Mouse (Mus musculus): ENCODE data around the gene Svs3b. TPM values are rescaled to one million over a fixed set of nuclear protein-coding genes. Genes with fewer than 3 reads are reported as not detected.
"Not testable (repeated sequence)": the region's sequence is repeated elsewhere in the genome, so short reads cannot be mapped to it uniquely, and the experiment has no call there.

Svs3b gene
- not detected for total RNA-seq (2021)
- long read RNA-seq, experiment 1, result 0 reads
- long read RNA-seq, experiment 2, result 0 reads

DNA sequence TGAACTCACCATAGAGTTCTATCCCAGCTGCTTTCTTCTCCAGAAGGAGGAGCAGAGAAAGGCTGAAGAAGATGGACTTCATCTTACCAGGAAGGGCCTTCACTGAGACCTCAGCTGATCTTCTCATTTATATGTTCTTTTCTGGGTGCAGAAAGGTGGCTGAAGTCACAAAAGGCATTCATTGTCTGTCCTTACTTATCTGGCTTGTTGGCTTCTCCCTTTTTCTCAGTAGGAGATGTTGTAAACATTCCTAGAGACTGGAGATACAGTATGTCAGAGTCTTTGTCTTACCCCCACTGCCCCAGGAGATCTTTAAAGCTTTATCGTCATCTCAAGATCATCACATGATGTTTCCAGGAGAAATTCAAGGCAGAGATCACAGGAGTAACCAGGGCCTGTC, at the start of gene Svs3b:
Gene Svs3b (minus strand): TSS at position 101 of the 400 bp plus-strand sequence.
- intact Hi-C loops (cut with DNase I); DNase-seq: not testable (repeated sequence)

DNA sequence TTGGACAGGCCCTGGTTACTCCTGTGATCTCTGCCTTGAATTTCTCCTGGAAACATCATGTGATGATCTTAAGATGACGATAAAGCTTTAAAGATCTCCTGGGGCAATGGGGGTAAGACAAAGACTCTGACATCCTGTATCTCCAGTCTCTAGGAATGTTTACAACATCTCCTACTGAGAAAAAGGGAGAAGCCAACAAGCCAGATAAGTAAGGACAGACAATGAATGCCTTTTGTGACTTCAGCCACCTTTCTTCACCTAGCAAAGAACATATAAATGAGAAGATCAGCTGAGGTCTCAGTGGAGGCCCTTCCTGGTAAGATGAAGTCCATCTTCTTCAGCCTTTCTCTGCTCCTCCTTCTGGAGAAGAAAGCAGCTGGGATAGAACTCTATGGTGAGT, 32.5 kb upstream of the Svs3b start, which contains the start of gene Svs3a:
Gene Svs3a (plus strand): TSS at position 301 of the 400 bp plus-strand sequence.
- intact Hi-C loops (cut with DNase I); DNase-seq: not testable (repeated sequence)

DNA sequence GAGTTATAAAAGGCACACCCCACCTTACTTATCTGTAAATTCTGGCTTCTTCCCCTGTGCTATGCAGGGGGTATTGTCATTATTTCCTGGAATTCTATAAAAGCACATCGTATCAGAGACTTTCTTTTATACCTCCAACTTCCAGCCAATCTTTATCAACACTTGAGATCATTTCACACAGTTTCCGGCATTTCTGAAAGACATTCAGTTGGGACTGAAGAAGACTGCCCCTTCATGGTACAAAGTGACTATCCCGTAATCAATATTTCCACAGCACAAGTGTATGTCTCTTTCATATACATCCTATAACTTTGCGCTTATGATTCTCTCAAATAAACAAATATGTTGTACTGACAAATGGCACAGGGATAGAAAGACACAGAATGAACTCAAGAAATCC, 21.9 kb upstream of the Svs3b start, which contains the start of gene Svs4:
Gene Svs4 (minus strand): TSS at position 101 of the 400 bp plus-strand sequence.
- no peak for DNase-seq
- intact Hi-C loops (cut with DNase I), result no loop called here

DNA sequence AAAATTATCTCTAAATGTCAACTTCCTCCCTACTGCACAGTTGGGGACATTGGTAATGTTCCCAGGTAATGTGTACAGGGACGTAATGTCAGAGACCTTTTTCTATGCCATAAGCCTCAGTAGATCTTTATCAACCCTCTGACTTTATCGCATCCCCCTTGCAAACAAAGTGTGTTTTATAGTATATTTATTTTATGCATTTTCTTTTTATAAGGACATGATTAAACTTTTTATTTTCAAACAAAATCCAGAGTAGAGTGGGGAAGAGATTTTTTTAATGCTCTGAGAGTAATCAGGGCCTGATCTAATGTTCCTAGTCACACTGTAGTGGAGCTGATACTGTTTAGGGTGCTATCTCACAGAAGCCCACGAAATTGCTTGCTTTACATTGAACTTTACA, 18.1 kb downstream of the Svs3b start, which contains the start of gene Svs2:
Gene Svs2 (minus strand): TSS at position 101 of the 400 bp plus-strand sequence.
- DNase-seq, result no peak

DNA sequence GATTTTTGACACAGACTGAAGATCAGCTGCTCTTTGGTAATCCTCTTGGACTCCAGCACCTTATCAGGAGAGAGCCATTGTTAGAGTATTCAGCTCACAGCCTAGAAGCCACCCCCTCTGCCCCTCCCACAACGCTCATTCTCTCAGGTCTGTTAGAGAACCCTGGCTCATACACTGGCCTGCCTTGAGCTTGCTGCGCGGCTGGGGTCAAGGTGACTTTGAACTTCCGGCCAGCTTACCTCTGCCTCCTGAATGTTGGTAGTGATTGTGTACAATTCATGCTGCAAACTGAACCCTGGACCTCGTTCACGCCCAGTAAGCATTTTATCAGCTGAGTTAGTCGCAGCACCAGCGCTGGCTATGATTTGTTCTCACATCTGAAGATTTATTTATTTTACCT, 23.8 kb downstream of the Svs3b start:
- no peak for DNase-seq
- intact Hi-C loops (cut with DNase I), result no loop called here

More for the DNA sequence above, 18.1 kb downstream of the Svs3b start, which contains the start of gene Svs2:
- intact Hi-C loops (cut with DNase I), result no loop called here

DNA sequence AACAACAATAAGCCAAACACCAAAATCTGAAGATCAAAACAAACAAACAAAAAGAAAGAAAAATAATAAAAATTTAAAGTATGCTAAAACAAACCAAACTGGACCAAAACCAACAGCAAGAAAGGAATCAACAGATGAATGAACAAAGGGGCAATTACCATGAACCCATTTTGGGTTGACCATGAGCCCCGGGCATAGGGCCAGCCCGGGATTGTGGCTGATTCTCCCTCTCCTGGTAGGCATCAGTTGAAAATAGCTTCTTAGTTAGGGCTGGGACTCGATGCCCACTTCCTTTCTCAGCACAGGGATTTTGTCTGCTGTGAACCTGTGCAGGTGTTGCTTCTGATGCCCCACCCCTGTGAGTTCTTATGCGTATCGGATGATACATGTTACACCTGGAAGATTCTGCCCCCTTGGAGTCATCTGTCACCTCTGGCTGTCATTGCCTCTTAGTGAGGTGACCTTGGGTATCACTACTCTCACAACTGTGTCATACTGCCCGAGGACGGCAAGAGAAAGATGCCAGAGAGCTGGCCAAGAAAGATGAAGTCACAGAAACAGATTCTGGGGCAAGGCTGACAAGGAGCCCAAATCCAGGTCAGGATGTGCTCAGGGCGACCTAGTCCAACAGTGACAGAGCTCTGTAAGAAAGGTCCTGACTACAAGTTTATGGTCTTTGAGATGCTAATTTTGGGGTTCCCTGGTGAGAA, 27.9 kb downstream of the Svs3b start:
- no peak for DNase-seq
- intact Hi-C loops (cut with DNase I), result no loop called here

DNA sequence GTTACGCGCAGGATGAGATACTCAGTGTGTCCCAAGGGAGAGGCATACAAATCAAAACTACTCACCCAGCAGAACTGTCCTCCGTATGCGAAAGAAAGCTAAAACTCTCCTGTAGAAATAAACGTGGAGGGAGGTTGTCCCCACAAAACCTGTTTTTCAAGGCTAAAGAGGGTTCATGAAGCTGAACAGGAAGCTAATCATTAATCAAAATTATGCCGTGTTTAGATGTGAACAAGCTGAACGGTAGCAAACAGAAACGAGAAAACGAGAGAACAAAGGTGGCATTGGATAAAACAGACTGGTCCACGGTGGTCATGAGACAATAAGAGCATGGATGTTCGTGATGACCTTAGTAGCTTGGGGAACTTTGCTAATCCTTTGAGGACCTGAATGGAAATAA, 34.9 kb downstream of the Svs3b start, which contains the start of gene Wfdc15b:
Gene Wfdc15b (minus strand): TSS at position 139 of the 400 bp plus-strand sequence.
- no peak for DNase-seq
- intact Hi-C loops (cut with DNase I), result no loop called here

DNA sequence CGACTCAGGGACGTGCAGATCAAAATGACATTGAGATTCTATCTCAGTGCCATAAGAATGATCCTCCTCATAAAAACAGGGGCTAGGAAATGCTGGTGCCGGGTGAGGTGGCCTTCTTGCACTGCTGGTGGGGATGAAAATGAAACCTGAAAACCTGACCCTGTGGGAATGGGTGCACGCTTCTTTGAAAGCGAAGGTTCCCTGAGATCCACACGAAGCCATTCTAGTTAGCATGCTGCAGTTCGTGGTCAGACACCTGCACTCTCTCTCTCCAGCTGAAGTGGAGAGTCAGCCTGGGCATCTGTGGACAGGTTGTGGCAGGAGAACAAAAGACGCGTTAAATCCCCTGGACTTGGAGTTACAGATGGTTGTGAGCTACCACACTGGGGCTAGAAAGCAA, 37.1 kb downstream of the Svs3b start:
- no peak for DNase-seq
- intact Hi-C loops (cut with DNase I), result no loop called here

DNA sequence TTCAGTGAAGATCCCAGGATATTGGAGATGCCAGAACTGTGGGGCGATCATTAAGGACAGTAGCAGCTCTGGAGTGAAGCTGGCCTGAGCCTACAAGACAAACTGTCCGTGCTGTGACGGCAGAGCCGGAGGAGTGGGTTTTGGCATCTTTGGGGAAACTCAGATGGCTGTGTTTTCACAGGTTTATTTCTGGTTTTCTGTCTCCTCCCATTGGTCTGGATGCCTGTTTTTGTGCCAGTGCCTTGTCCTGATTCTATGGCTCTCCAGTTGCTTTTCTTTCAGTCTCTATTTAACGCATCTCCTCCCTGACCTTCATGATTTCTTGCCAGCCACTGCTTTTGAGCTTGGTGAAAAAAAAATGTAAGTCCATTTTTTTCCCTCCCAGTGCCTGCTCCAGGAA, 43.7 kb downstream of the Svs3b start:
- DNase-seq, result no peak
- intact Hi-C loops (cut with DNase I), result no loop called here

DNA sequence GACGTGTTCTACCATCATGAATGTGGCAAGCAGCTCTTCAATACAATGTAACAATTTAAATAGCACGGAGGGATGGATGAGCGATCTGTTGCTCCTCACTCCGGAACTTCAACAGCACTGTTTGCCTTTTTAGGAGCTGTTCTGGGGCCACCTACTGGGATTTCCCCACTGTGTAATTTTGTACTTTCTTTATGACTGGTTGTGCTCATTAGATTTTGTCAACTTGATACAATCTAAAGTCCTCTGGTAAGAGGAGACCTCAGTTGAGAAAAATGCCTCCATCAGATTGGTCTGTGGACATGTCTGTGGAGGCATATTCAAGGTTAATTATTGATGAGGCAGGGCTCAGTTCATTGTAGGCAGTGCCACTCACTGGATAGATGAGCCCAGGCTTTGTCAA, 45.5 kb downstream of the Svs3b start:
- intact Hi-C loops (cut with DNase I), result no loop called here

DNA sequence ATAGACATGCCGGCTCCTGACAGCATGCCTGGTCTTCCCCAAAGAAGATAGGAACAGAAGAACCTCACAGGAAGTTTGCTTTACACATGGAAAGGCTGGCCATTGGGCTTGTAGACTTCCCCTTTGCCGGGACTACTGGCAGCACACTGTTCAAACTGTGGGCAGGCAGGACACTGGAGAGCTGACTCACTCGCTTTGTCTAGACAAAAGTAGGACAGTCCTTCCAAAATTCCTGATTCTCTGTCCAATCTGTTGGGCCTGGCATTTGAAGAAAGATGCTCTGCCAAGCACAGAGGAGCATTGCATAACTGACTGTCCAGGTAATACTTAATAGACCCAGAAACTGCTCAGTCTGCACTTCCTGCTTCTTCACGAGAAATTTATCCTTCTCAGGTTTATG, 49.8 kb downstream of the Svs3b start:
- intact Hi-C loops (cut with DNase I), result no loop called here
- no peak for DNase-seq

More for the DNA sequence above, 45.5 kb downstream of the Svs3b start:
- no peak for DNase-seq

DNA sequence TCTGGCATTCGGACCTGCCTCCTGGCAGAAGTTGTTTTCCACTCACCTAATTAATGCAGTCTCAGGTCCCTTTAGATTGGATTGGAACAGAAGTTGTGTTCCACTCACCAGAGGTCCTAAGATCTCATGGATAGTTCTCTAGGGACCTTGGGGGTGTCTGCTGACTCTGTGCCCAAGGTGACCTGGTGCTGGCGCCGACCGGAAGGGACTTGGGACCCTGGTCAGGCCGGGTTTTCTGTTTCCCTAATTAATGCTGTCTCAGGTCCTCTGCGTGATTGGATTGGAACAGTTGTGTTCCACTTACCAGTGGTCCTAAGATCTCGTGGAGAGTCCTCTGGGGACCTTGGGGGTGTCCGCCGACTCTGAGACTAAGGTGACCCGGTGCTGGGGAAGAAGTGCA, 50.4 kb downstream of the Svs3b start:
- DNase-seq; intact Hi-C loops (cut with DNase I): not testable (repeated sequence)

Other genes with a start within 250 kb of the Svs3b start
- under 1 TPM; 0.79 to 0.83 TPM for gene Pabpc1l, start 231.2 kb downstream of the Svs3b start, total RNA-seq (2021)
- 10 to 100 TPM; 17.0 to 20.4 TPM for gene Stk4, start 186.3 kb downstream of the Svs3b start, total RNA-seq (2021)
- 10 to 100 TPM; 19.3 to 19.9 TPM for gene Tomm34, start 185.5 kb downstream of the Svs3b start, total RNA-seq (2021)
- gene Kcns1, start 85.5 kb downstream of the Svs3b start, total RNA-seq (2021), result not detected
- gene Wfdc5, start 73.9 kb downstream of the Svs3b start, total RNA-seq (2021), result not detected
- gene Wfdc12, start 66.0 kb downstream of the Svs3b start, total RNA-seq (2021), result not detected
- gene Wfdc15a, start 56.5 kb downstream of the Svs3b start, total RNA-seq (2021), result not detected
- not detected for gene Wfdc15b, start 35.0 kb downstream of the Svs3b start, total RNA-seq (2021)
- not detected for gene Svs2, start 18.2 kb downstream of the Svs3b start, total RNA-seq (2021)
- gene Svs4, start 21.8 kb upstream of the Svs3b start, total RNA-seq (2021), result not detected
- not detected for gene Svs3a, start 32.6 kb upstream of the Svs3b start, total RNA-seq (2021)
- not detected for gene Svs6, start 60.1 kb upstream of the Svs3b start, total RNA-seq (2021)
- not detected for gene Svs5, start 76.1 kb upstream of the Svs3b start, total RNA-seq (2021)
- gene Slpi, start 132.5 kb upstream of the Svs3b start, total RNA-seq (2021), result 1 to 10 TPM; 1.4 to 3.6 TPM
- gene Rbpjl, start 146.5 kb upstream of the Svs3b start, total RNA-seq (2021), result not detected
- 1 to 10 TPM; 1.2 to 1.5 TPM for gene Matn4, start 148.5 kb upstream of the Svs3b start, total RNA-seq (2021)
- gene Sdc4, start 187.2 kb upstream of the Svs3b start, total RNA-seq (2021), result 10 to 100 TPM; 20.0 to 27.0 TPM
- 10 to 100 TPM; 21.2 to 21.9 TPM for gene Sys1, start 200.3 kb upstream of the Svs3b start, total RNA-seq (2021)
- gene Gm20458, start 204.3 kb upstream of the Svs3b start, total RNA-seq (2021), result 1 to 10 TPM; 3.0 to 5.3 TPM
- not detected for gene Trp53tg5, start 217.1 kb upstream of the Svs3b start, total RNA-seq (2021)
- 10 to 100 TPM; 17.9 to 19.0 TPM for gene Dbndd2, start 229.5 kb upstream of the Svs3b start, total RNA-seq (2021)
- 10 to 100 TPM; 43.1 to 45.9 TPM for gene Pigt, start 240.9 kb upstream of the Svs3b start, total RNA-seq (2021)

Measured in heart, postnatal 14 days (tissue).